Mouse (Mus musculus): ENCODE measurements around the gene Eif3k. TPM values are rescaled to one million over a fixed set of nuclear protein-coding genes. Genes with fewer than 3 reads are reported as not detected.
A peak's percentile ranks its signal among the peaks of the same experiment; 100 is the strongest.

The Eif3k gene
- polyA plus RNA-seq, 1 experiment from 2014 or later = 352 TPM

GRCm38 (mm10) chr7:29008714-29009113 lies 27.1 kb upstream of the Eif3k start:
- Histone ChIP-seq H3K27ac (replicated peaks) (no peak overlapping the region), H3K9ac (no peak overlapping the region), H3K4me1 (replicated peaks) (no peaks in the 10 kb centered on the region), H3K27me3 (no peaks in the 10 kb centered on the region), H3K9me3 (no peaks in the 10 kb centered on the region), H3K4me3 (no peak overlapping the region), H3K36me3 (no peaks in the 10 kb centered on the region), H3K4me2 (no peak overlapping the region)
- no peak for ATAC-seq (ENCODE audit: low read depth)
- WGBS = 80% methylated on average over 9 of the region's 9 CpGs

GRCm38 (mm10) chr7:29008171-29008570 lies 26.5 kb upstream of the Eif3k start:
- Histone ChIP-seq H3K4me2 (no peak overlapping the region), H3K36me3 (no peaks in the 10 kb centered on the region), H3K4me3 (no peak overlapping the region), H3K27ac (replicated peaks) (no peak overlapping the region), H3K27me3 (no peaks in the 10 kb centered on the region), H3K9me3 (no peaks in the 10 kb centered on the region), H3K4me1 (replicated peaks) (no peaks in the 10 kb centered on the region), H3K9ac (no peak overlapping the region)
- no peak for ATAC-seq (ENCODE audit: low read depth)
- 94% methylated on average over 10 of the region's 10 CpGs for WGBS

GRCm38 (mm10) chr7:29007224-29008101 lies 25.8 kb upstream of the Eif3k start:
- H3K9me3 ChIP-seq = no peaks in the 10 kb centered on the region
- H3K27me3 ChIP-seq = peaks cover 1% of the 10 kb centered on the region
- H3K27ac ChIP-seq (replicated peaks) = no peak overlapping the region
- no peak overlapping the region for H3K4me3 ChIP-seq
- no peaks in the 10 kb centered on the region for H3K36me3 ChIP-seq
- ATAC-seq (ENCODE audit: low read depth) = no peak
- H3K4me2 ChIP-seq = no peak overlapping the region
- H3K9ac ChIP-seq = no peak overlapping the region
- no peaks in the 10 kb centered on the region for H3K4me1 ChIP-seq (replicated peaks)
- WGBS = 78% methylated on average over 9 of the region's 9 CpGs

DNA sequence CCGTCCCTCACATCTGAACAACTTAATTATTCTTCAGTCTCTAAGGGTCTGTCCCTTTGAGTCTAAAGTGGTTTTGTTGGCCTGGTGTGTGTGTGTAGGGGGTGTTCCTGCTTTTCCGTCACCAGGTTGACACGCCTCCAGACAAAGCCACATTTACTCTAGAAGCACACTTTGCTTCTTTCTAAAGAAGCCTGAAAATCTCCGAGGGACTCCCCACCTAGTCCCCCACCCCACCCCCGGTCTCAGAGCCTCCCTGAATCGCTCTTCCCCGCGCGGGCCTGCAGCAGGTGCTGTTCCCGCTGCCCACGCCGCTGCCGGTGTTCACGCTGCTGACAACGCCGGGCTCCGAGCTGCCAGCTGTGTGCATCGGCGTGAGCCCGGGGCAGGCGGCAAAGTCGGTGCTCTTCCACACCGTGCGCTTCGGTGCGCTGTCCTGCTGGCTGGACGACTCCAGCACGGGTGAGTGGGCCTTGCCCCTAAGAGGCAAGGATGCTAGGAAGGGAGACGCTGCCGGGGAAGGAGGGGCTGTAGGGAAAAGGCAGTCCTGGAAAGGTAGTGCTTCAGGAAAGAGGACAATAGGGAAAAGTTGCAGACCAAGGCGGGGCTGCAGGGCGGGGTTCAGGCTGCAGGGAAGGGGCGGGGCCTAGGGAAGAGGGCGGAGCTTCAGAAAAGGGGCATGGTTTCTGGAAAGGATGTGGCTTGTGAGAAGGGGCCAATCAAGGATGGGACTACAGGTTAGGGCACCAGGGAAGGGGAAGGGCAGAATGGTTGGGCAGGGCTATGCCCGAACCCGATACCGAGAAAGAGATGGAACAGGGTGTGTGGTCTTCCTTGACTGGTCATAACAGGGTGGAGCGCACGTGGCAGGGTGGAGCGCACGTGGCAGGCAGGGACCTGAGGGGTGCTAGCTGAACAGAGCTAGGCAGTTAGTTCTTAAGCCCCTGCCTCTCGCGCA lies 19.3 kb upstream of the Eif3k start:
- Histone ChIP-seq H3K36me3 (no peaks in the 10 kb centered on the region), H3K4me3 (peak overlapping the region; percentile 42), H3K27me3 (peaks cover 4% of the 10 kb centered on the region), H3K9ac (peak overlapping the region; percentile 71), H3K27ac (replicated peaks) (peak overlapping the region; percentile 34), H3K4me2 (peak overlapping the region; percentile 69), H3K9me3 (no peaks in the 10 kb centered on the region), H3K4me1 (replicated peaks) (peaks cover 11% of the 10 kb centered on the region; the same call in 1 of the 2 replicates)
- ATAC-seq (ENCODE audit: low read depth) = peak; percentile 71
- 6% methylated on average over 43 of the region's 43 CpGs for WGBS

DNA sequence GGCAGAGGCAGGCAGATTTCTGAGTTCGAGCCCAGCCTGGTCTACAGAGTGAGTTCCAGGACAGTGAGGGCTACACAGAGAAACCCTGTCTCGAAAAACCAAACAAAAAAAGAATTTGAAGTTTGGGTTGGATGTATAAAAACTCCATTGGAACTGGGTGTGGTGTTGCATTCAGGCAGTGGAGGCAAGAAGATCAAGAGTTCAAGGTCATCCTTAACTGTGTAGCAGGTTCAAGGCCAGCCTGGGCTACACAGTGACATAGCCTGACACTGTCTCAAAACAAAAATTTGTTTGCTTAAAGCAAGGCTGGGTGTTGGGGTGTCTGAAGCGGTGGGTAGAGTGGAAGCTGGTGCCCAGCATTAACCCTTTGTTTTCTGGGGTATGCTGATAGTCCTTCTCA lies 11.7 kb upstream of the Eif3k start:
- no peak overlapping the region for H3K27ac ChIP-seq (replicated peaks)
- H3K27me3 ChIP-seq = no peaks in the 10 kb centered on the region
- H3K4me3 ChIP-seq = no peak overlapping the region
- H3K9ac ChIP-seq = no peak overlapping the region
- H3K4me1 ChIP-seq (replicated peaks) = no peaks in the 10 kb centered on the region
- H3K36me3 ChIP-seq = no peaks in the 10 kb centered on the region
- ATAC-seq (ENCODE audit: low read depth) = no peak
- H3K9me3 ChIP-seq = no peaks in the 10 kb centered on the region
- WGBS = 85% methylated on average over 3 of the region's 3 CpGs
- no peak overlapping the region for H3K4me2 ChIP-seq

DNA sequence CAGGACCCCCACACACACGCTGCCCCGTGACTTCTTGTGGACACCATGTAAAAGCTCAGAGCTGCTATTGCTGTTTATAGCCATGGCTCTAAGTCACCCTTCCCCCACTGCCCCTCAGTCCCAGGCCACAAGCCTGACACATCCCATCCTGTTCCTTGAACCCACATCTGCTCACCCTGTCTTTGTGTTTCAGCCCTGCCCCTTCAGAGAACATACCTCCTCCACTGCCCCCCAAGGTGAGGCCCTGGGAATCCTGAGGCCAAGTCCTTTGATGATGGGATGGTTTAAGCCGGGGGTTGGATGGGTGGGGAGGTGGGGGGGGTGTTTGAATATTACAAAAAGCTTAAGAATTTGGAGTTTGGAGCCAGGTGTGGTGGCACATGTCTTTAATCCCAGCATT lies 11.3 kb upstream of the Eif3k start:
- Histone ChIP-seq H3K9me3 (no peaks in the 10 kb centered on the region), H3K27me3 (no peaks in the 10 kb centered on the region), H3K9ac (no peak overlapping the region), H3K4me3 (no peak overlapping the region), H3K27ac (replicated peaks) (no peak overlapping the region), H3K4me1 (replicated peaks) (no peaks in the 10 kb centered on the region), H3K36me3 (no peaks in the 10 kb centered on the region), H3K4me2 (no peak overlapping the region)
- WGBS = 87% methylated on average over 3 of the region's 3 CpGs
- ATAC-seq (ENCODE audit: low read depth) = no peak

DNA sequence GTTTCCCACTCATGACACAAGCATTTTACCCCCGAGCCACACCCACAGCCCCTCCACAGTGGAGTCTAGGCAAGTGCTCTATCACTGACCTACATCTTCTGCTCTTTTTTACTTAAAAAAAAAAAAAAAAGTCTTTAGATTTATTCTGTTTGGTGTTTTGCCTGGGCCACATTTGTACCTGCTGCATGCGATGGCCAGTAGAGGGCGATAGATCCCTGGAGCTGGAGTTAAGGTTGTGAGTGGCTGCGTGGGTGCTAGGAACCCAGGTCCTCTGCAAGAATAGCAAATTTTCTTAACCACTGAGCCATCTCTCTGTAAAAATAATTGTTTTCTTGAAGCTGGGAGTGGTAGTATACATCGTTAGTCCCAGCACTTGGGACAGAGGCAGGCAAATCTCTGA lies 10.0 kb upstream of the Eif3k start:
- WGBS = 66% methylated on average over 5 of the region's 5 CpGs
- H3K36me3 ChIP-seq = no peaks in the 10 kb centered on the region
- no peaks in the 10 kb centered on the region for H3K9me3 ChIP-seq
- no peak overlapping the region for H3K9ac ChIP-seq
- no peak overlapping the region for H3K4me3 ChIP-seq
- no peaks in the 10 kb centered on the region for H3K27me3 ChIP-seq
- ATAC-seq (ENCODE audit: low read depth) = no peak
- H3K4me1 ChIP-seq (replicated peaks) = no peaks in the 10 kb centered on the region
- no peak overlapping the region for H3K4me2 ChIP-seq
- H3K27ac ChIP-seq (replicated peaks) = no peak overlapping the region

DNA sequence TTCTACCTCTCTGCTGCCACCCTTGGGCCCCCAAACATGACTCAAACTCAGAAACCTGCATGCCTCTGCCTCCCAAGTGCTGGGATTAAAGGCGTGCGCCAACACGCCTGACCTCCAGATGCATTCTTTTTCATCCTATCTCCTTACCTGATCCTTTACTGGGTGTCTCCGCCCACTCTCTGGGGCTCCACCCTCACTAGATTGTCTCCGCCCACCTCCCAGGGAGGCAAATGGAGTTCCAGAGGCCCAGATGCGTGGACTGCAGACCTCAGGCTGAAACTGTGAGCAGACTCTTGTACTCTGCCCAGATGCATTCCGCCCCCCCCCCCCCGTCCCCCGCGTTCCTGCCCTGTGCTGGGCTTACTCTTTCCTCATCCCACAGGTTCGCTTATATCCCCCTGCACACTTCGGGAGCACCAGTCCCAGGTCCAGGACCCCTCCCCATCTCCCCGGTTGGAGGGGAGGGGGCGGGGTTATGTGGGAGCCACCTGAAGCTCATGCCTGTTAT lies 9.2 kb upstream of the Eif3k start:
- 64% methylated on average over 14 of the region's 14 CpGs for WGBS
- H3K36me3 ChIP-seq = no peaks in the 10 kb centered on the region
- ATAC-seq (ENCODE audit: low read depth) = no peak

DNA sequence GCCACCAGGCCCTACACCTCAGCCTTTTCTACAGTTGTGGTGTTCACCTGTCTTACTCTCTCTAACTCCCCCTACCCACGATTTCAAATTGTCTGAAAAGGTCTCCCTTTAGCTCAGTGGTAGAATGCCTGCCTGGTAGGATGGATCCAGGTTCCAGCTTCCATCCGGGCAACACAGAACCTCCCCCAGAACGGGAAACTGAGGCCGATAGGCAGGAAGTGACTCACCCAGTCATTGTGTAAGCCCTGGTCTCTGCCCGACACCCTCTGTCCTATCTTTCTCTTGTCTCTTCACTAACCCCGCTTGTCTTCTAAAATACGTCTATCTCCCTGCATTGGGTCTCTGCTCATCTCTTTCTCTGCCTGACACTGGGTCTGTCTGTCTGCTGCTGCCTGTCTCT lies 3.5 kb upstream of the Eif3k start:
- Histone ChIP-seq H3K9me3 (no peaks in the 10 kb centered on the region), H3K27ac (replicated peaks) (no peak overlapping the region), H3K27me3 (no peaks in the 10 kb centered on the region), H3K9ac (no peak overlapping the region), H3K4me1 (replicated peaks) (peaks cover 20% of the 10 kb centered on the region), H3K36me3 (no peaks in the 10 kb centered on the region), H3K4me3 (no peak overlapping the region), H3K4me2 (no peak overlapping the region)
- ATAC-seq (ENCODE audit: low read depth) = no peak
- 89% methylated on average over 7 of the region's 7 CpGs for WGBS

More for the DNA sequence above, 9.2 kb upstream of the Eif3k start:
- no peak overlapping the region for H3K9ac ChIP-seq
- H3K4me1 ChIP-seq (replicated peaks) = no peaks in the 10 kb centered on the region
- H3K4me3 ChIP-seq = no peak overlapping the region
- H3K4me2 ChIP-seq = no peak overlapping the region
- H3K9me3 ChIP-seq = no peaks in the 10 kb centered on the region
- no peaks in the 10 kb centered on the region for H3K27me3 ChIP-seq
- no peak overlapping the region for H3K27ac ChIP-seq (replicated peaks)

DNA sequence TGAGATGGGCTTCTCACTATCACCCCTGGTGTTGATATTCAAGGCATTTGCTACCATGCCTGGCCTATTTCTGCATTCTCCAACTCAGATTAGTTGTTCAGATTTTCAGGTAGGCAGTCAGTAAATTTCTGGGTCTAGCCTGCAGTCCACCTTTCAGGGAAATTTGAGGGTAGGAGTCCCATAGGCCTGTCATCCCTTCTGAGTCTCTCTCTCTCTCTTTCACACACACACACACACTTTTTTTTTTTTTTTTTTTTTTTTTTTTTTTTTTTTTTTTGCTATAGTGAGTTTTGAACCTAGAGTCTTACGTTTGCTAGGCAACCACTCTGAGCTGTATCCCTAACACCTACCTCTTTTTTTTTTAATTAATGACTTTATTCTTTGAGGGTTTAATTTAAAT lies 2.8 kb upstream of the Eif3k start:
- H3K27ac ChIP-seq (replicated peaks) = no peak overlapping the region
- no peaks in the 10 kb centered on the region for H3K9me3 ChIP-seq
- WGBS = 100% methylated on average over 1 of the region's 1 CpGs
- H3K9ac ChIP-seq = no peak overlapping the region
- peaks cover 21% of the 10 kb centered on the region for H3K4me1 ChIP-seq (replicated peaks)
- no peak overlapping the region for H3K4me3 ChIP-seq
- H3K4me2 ChIP-seq = no peak overlapping the region
- no peak for ATAC-seq (ENCODE audit: low read depth)
- peaks cover 1% of the 10 kb centered on the region; the same call in 1 of the 2 replicates for H3K36me3 ChIP-seq
- no peaks in the 10 kb centered on the region for H3K27me3 ChIP-seq

DNA sequence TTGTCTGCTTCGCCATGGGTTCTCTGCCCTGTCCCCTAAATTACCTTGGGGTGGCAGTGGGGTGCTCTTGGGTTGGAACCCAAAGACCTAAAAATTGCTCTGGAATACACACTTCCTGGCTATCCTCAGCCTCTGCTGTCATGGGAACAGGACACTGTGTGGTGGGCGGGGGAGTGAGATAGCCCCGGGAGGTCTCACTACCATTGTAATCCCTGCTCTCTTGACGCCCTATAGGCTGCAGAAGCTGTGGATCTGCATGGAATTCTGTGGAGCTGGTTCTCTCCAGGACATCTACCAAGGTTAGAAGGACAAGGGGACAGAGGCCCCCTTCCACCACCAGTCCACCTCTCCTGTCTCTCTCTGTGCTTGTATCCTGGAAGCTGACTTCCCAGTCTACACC lies 2.2 kb upstream of the Eif3k start:
- peaks cover 7% of the 10 kb centered on the region for H3K36me3 ChIP-seq
- no peak overlapping the region for H3K4me2 ChIP-seq
- H3K27me3 ChIP-seq = no peaks in the 10 kb centered on the region
- peaks cover 21% of the 10 kb centered on the region for H3K4me1 ChIP-seq (replicated peaks)
- no peak for ATAC-seq (ENCODE audit: low read depth)
- H3K27ac ChIP-seq (replicated peaks) = no peak overlapping the region
- H3K9me3 ChIP-seq = no peaks in the 10 kb centered on the region
- 77% methylated on average over 4 of the region's 4 CpGs for WGBS
- no peak overlapping the region for H3K9ac ChIP-seq
- H3K4me3 ChIP-seq = no peak overlapping the region

- no peak overlapping the region for H3K27ac ChIP-seq (replicated peaks)
- peaks cover 14% of the 10 kb centered on the region for H3K36me3 ChIP-seq
- no peak for ATAC-seq (ENCODE audit: low read depth)
- no peaks in the 10 kb centered on the region for H3K9me3 ChIP-seq
- WGBS = 78% methylated on average over 11 of the region's 11 CpGs
- H3K4me1 ChIP-seq (replicated peaks) = peaks cover 21% of the 10 kb centered on the region
- no peak overlapping the region for H3K4me3 ChIP-seq
- peak overlapping the region; percentile 72; the same call in 1 of the 2 replicates for H3K9ac ChIP-seq
- peak overlapping the region; percentile 78 for H3K4me2 ChIP-seq
- H3K27me3 ChIP-seq = no peaks in the 10 kb centered on the region
These were observed 1.5 kb upstream of the Eif3k start for GRCm38 (mm10) chr7:28983141-28983564.

All from neural tube, embryonic 13.5 days (tissue).